Mouse (Mus musculus) hindbrain, embryonic 15.5 days (tissue): Measurements from ENCODE around the gene Creb1. TPM values are rescaled to one million over a fixed set of nuclear protein-coding genes. Genes with fewer than 3 reads are reported as not detected.

Source experiments
- ATAC-seq: fragments of 200-750 bp; cut with Nextera tagmentation; 2 replicates; pipeline ENCODE4 v1.8.0; 2017; ENCODE audit warnings: low read depth, moderate number of reproducible peaks, moderate TSS enrichment; ENCODE audit not compliant: low FRiP score
- H3K27ac ChIP-seq: fragments of 300-500 bp; sonication (generic); replicated peaks from 2 replicates; pipeline ENCODE4 v1.5.1; 2015; ENCODE audit warnings: mild to moderate bottlenecking, inconsistent platforms
- H3K27me3 ChIP-seq: fragments of 300-500 bp; sonication (generic); 2 replicates; pipeline ENCODE4 v1.6.1; 2015; ENCODE audit warnings: control low read depth, inconsistent platforms
- H3K36me3 ChIP-seq: fragments of 300-500 bp; sonication (generic); 2 replicates; pipeline ENCODE4 v1.6.1; 2015; ENCODE audit warnings: control low read depth, inconsistent platforms
- H3K4me1 ChIP-seq: fragments of 300-500 bp; sonication (generic); replicated peaks from 2 replicates; pipeline ENCODE4 v1.6.1; 2015; ENCODE audit warnings: control low read depth, inconsistent platforms
- H3K4me2 ChIP-seq: fragments of 300-500 bp; sonication (generic); 2 replicates; pipeline ENCODE4 v1.6.1; 2015; ENCODE audit warnings: moderate library complexity, mild to moderate bottlenecking, inconsistent platforms
- H3K4me3 ChIP-seq: fragments of 300-500 bp; sonication (generic); 2 replicates; pipeline ENCODE4 v1.5.1; 2015; ENCODE audit warnings: mild to moderate bottlenecking, inconsistent platforms
- H3K9ac ChIP-seq: fragments of 300-500 bp; sonication (generic); 2 replicates; pipeline ENCODE4 v1.6.1; 2015; ENCODE audit warnings: inconsistent platforms
- H3K9me3 ChIP-seq: fragments of 300-500 bp; sonication (generic); 2 replicates; pipeline ENCODE4 v1.6.1; 2016; ENCODE audit warnings: control low read depth, inconsistent platforms
- WGBS: fragments of 180-500 bp; shearing (Covaris S2); methylation state at CpG from one replicate; pipeline ENCODE4 v1.1.7; 2015; 5-methylcytosine and 5-hydroxymethylcytosine counted together
- polyA plus RNA-seq: library from polyadenylated mRNA; unstranded; fragments of >200 nt; fragmentation: Nextera tagmentation; extraction: Ambion mirVana; gene quantifications from 2 replicates; pipeline ENCODE4 v1.2.1, GENCODE M21; 2015

The Creb1 gene
- polyA plus RNA-seq, 1 experiment from 2014 or later, result 28.7 TPM

GRCm38 (mm10) chr1:64522637-64523036 lies 9.8 kb upstream of the Creb1 start:
- Histone ChIP-seq H3K4me3 (no peak overlapping the region), H3K27ac (no peak overlapping the region), H3K4me1 (no peaks in the 10 kb centered on the region), H3K36me3 (no peaks in the 10 kb centered on the region), H3K27me3 (no peaks in the 10 kb centered on the region), H3K9me3 (no peaks in the 10 kb centered on the region), H3K9ac (no peak overlapping the region), H3K4me2 (no peak overlapping the region)
- WGBS, result 89% methylated on average over 6 of the region's 6 CpGs
- ATAC-seq, result no peak

GRCm38 (mm10) chr1:64523117-64523516 lies 9.3 kb upstream of the Creb1 start:
- 100% methylated on average over 1 of the region's 1 CpGs for WGBS
- no peak for ATAC-seq
- Histone ChIP-seq H3K4me2 (no peak overlapping the region), H3K4me1 (no peaks in the 10 kb centered on the region), H3K4me3 (no peak overlapping the region), H3K27ac (no peak overlapping the region), H3K9me3 (no peaks in the 10 kb centered on the region), H3K27me3 (no peaks in the 10 kb centered on the region), H3K36me3 (no peaks in the 10 kb centered on the region), H3K9ac (no peak overlapping the region)

- no peaks in the 10 kb centered on the region for H3K9me3 ChIP-seq
- ATAC-seq, result no peak
- no peak overlapping the region for H3K9ac ChIP-seq
- no peak overlapping the region for H3K4me3 ChIP-seq
- no peaks in the 10 kb centered on the region for H3K4me1 ChIP-seq
- no peaks in the 10 kb centered on the region; the same call in 1 of the 2 replicates for H3K36me3 ChIP-seq
- no peak overlapping the region for H3K4me2 ChIP-seq
- no peaks in the 10 kb centered on the region for H3K27me3 ChIP-seq
- no peak overlapping the region for H3K27ac ChIP-seq
- 85% methylated on average over 2 of the region's 2 CpGs for WGBS
These were observed 7.8 kb upstream of the Creb1 start for GRCm38 (mm10) chr1:64524661-64525060.

- H3K9me3 ChIP-seq, result no peaks in the 10 kb centered on the region
- H3K4me3 ChIP-seq, result no peak overlapping the region
- H3K27ac ChIP-seq, result no peak overlapping the region
- no peak overlapping the region for H3K9ac ChIP-seq
- H3K27me3 ChIP-seq, result no peaks in the 10 kb centered on the region
- H3K4me1 ChIP-seq, result peaks cover 9% of the 10 kb centered on the region
- no peaks in the 10 kb centered on the region; the same call in 1 of the 2 replicates for H3K36me3 ChIP-seq
- H3K4me2 ChIP-seq, result no peak overlapping the region
- ATAC-seq, result no peak
These were observed 4.8 kb upstream of the Creb1 start for GRCm38 (mm10) chr1:64527626-64528025.

- no peaks in the 10 kb centered on the region; the same call in 1 of the 2 replicates for H3K36me3 ChIP-seq
- no peak overlapping the region for H3K9ac ChIP-seq
- H3K4me2 ChIP-seq, result no peak overlapping the region
- no peak overlapping the region for H3K4me3 ChIP-seq
- H3K4me1 ChIP-seq, result peaks cover 18% of the 10 kb centered on the region
- no peaks in the 10 kb centered on the region for H3K27me3 ChIP-seq
- ATAC-seq, result no peak
- H3K27ac ChIP-seq, result no peak overlapping the region
- 87% methylated on average over 5 of the region's 5 CpGs for WGBS
- no peaks in the 10 kb centered on the region for H3K9me3 ChIP-seq
These were observed 2.6 kb upstream of the Creb1 start for GRCm38 (mm10) chr1:64529781-64530315.

- Histone ChIP-seq H3K4me2 (peak overlapping the region; percentile 66), H3K27me3 (no peaks in the 10 kb centered on the region), H3K9me3 (no peaks in the 10 kb centered on the region), H3K4me3 (peak overlapping the region; percentile 79), H3K27ac (peak overlapping the region; percentile 99), H3K4me1 (peaks cover 35% of the 10 kb centered on the region), H3K36me3 (no peaks in the 10 kb centered on the region; the same call in 1 of the 2 replicates), H3K9ac (peak overlapping the region; percentile 95)
- no peak for ATAC-seq
- 18% methylated on average over 7 of the region's 7 CpGs for WGBS
These were observed 897 bp upstream of the Creb1 start for GRCm38 (mm10) chr1:64531548-64531947.

GRCm38 (mm10) chr1:64532067-64532523 lies 350 bp upstream of the Creb1 start:
- Histone ChIP-seq H3K4me3 (peak overlapping the region; percentile 79), H3K27me3 (no peaks in the 10 kb centered on the region), H3K9ac (peak overlapping the region; percentile 95), H3K9me3 (no peaks in the 10 kb centered on the region), H3K4me2 (peak overlapping the region; percentile 66), H3K36me3 (no peaks in the 10 kb centered on the region; the same call in 1 of the 2 replicates), H3K4me1 (peaks cover 36% of the 10 kb centered on the region), H3K27ac (peak overlapping the region; percentile 99)
- WGBS, result under 1% methylated on average over 34 of the region's 34 CpGs
- ATAC-seq, result peak; percentile 77

- Histone ChIP-seq H3K36me3 (no peaks in the 10 kb centered on the region), H3K27me3 (no peaks in the 10 kb centered on the region), H3K4me2 (peak overlapping the region; percentile 65), H3K9ac (peak overlapping the region; percentile 95), H3K4me1 (peaks cover 45% of the 10 kb centered on the region), H3K4me3 (peak overlapping the region; percentile 79), H3K9me3 (no peaks in the 10 kb centered on the region), H3K27ac (peak overlapping the region; percentile 99)
- under 1% methylated on average over 25 of the region's 35 CpGs for WGBS
- ATAC-seq, result no peak
These were observed 1.3 kb downstream of the Creb1 start for GRCm38 (mm10) chr1:64533471-64534443.

GRCm38 (mm10) chr1:64538837-64539367 lies 6.5 kb downstream of the Creb1 start:
- Histone ChIP-seq H3K9ac (no peak overlapping the region), H3K27ac (no peak overlapping the region), H3K36me3 (no peaks in the 10 kb centered on the region), H3K4me3 (no peak overlapping the region), H3K9me3 (no peaks in the 10 kb centered on the region), H3K4me1 (peaks cover 35% of the 10 kb centered on the region), H3K27me3 (no peaks in the 10 kb centered on the region), H3K4me2 (no peak overlapping the region)
- ATAC-seq, result no peak
- 90% methylated on average over 3 of the region's 3 CpGs for WGBS

- Histone ChIP-seq H3K27me3 (no peaks in the 10 kb centered on the region), H3K9me3 (no peaks in the 10 kb centered on the region), H3K27ac (no peak overlapping the region), H3K4me2 (no peak overlapping the region), H3K9ac (no peak overlapping the region), H3K4me1 (no peaks in the 10 kb centered on the region), H3K36me3 (no peaks in the 10 kb centered on the region), H3K4me3 (no peak overlapping the region)
- ATAC-seq, result no peak
- 83% methylated on average over 5 of the region's 5 CpGs for whole genome bisulfite sequencing
These were observed 11.3 kb downstream of the Creb1 start for GRCm38 (mm10) chr1:64543750-64544149.

GRCm38 (mm10) chr1:64546070-64546469 lies 13.6 kb downstream of the Creb1 start:
- no peak for ATAC-seq
- no peaks in the 10 kb centered on the region for H3K4me1 ChIP-seq
- no peaks in the 10 kb centered on the region for H3K36me3 ChIP-seq

GRCm38 (mm10) chr1:64549380-64549779 lies 16.9 kb downstream of the Creb1 start:
- no peak overlapping the region for H3K9ac ChIP-seq
- H3K27me3 ChIP-seq, result no peaks in the 10 kb centered on the region
- no peak overlapping the region for H3K4me3 ChIP-seq
- peaks cover 4% of the 10 kb centered on the region; the same call in 1 of the 2 replicates for H3K36me3 ChIP-seq
- no peak overlapping the region for H3K4me2 ChIP-seq
- no peaks in the 10 kb centered on the region for H3K9me3 ChIP-seq
- ATAC-seq, result no peak
- WGBS, result 86% methylated on average over 2 of the region's 2 CpGs
- no peaks in the 10 kb centered on the region for H3K4me1 ChIP-seq
- no peak overlapping the region for H3K27ac ChIP-seq

More at GRCm38 (mm10) chr1:64546070-64546469, 13.6 kb downstream of the Creb1 start:
- Histone ChIP-seq H3K27ac (no peak overlapping the region), H3K4me3 (no peak overlapping the region), H3K4me2 (no peak overlapping the region), H3K9ac (no peak overlapping the region), H3K9me3 (no peaks in the 10 kb centered on the region), H3K27me3 (no peaks in the 10 kb centered on the region)
- WGBS, result 88% methylated on average over 3 of the region's 3 CpGs
